Mouse (Mus musculus) embryonic facial prominence, embryonic 13.5 days (tissue): ENCODE measurements around the gene Pigu. TPM values are rescaled to one million over a fixed set of nuclear protein-coding genes. Genes with fewer than 3 reads are reported as not detected.

Experiments
- ATAC-seq: fragments of 200-750 bp; cut with Nextera tagmentation; 2 replicates; pipeline ENCODE4 v1.8.0; 2017; ENCODE audit warnings: low read depth; ENCODE audit not compliant: insufficient number of reproducible peaks, insufficient read depth, low FRiP score, low TSS enrichment
- H3K27ac ChIP-seq: fragments of 300-500 bp; sonication (generic); 2 replicates; pipeline ENCODE4 v1.5.1; 2015; ENCODE audit warnings: moderate library complexity, mild to moderate bottlenecking, inconsistent platforms
- H3K27me3 ChIP-seq: fragments of 300-500 bp; sonication (generic); 2 replicates; pipeline ENCODE4 v1.6.1; 2015; ENCODE audit warnings: mild to moderate bottlenecking, inconsistent platforms
- H3K36me3 ChIP-seq: fragments of 300-500 bp; sonication (generic); 2 replicates; pipeline ENCODE4 v1.6.1; 2015; ENCODE audit warnings: mild to moderate bottlenecking, inconsistent platforms
- H3K4me1 ChIP-seq: fragments of 300-500 bp; sonication (generic); 2 replicates; pipeline ENCODE4 v1.6.1; 2015; ENCODE audit warnings: inconsistent platforms
- H3K4me2 ChIP-seq: fragments of 300-500 bp; sonication (generic); 2 replicates; pipeline ENCODE4 v1.6.1; 2015; ENCODE audit warnings: moderate library complexity, mild to moderate bottlenecking, inconsistent platforms
- H3K4me3 ChIP-seq: fragments of 300-500 bp; sonication (generic); 2 replicates; pipeline ENCODE4 v1.5.1; 2015; ENCODE audit warnings: mild to moderate bottlenecking, inconsistent platforms
- H3K9ac ChIP-seq: fragments of 300-500 bp; sonication (generic); 2 replicates; pipeline ENCODE4 v1.6.1; 2015; ENCODE audit warnings: mild to moderate bottlenecking, inconsistent platforms
- H3K9me3 ChIP-seq: fragments of 300-500 bp; sonication (generic); 2 replicates; pipeline ENCODE4 v1.6.1; 2016; ENCODE audit warnings: inconsistent platforms
- WGBS: fragments of 180-500 bp; shearing (Covaris S2); methylation state at CpG from one replicate; pipeline ENCODE4 v1.1.7; 2015; ENCODE audit warnings: mixed read lengths; 5-methylcytosine and 5-hydroxymethylcytosine counted together
- polyA plus RNA-seq: library from polyadenylated mRNA; unstranded; fragments of >200 nt; fragmentation: Nextera tagmentation; extraction: Ambion mirVana; gene quantifications from 2 replicates; pipeline ENCODE4 v1.2.1, GENCODE M21; 2015

The Pigu gene
- polyA plus RNA-seq, 1 experiment from 2014 or later = 48.0 TPM

- peak; percentile 33; the same call in 1 of the 2 replicates for ATAC-seq
- Histone ChIP-seq H3K36me3 (no peaks in the 10 kb centered on the region; the same call in 1 of the 2 replicates), H3K4me1 (peaks cover 12% of the 10 kb centered on the region; the same call in 1 of the 2 replicates), H3K27me3 (no peaks in the 10 kb centered on the region), H3K27ac (peak overlapping the region; percentile 48; the same call in 1 of the 2 replicates), H3K9me3 (no peaks in the 10 kb centered on the region), H3K9ac (peak overlapping the region; percentile 62; the same call in 1 of the 2 replicates), H3K4me2 (peak overlapping the region; percentile 71), H3K4me3 (peak overlapping the region; percentile 90)
- 35% methylated on average over 14 of the region's 14 CpGs for WGBS
These were observed 613 bp upstream of the Pigu start for GRCm38 (mm10) chr2:155357686-155358399.

GRCm38 (mm10) chr2:155354402-155354801, 2.8 kb downstream of the Pigu start:
- Histone ChIP-seq H3K9ac (no peak overlapping the region), H3K27me3 (no peaks in the 10 kb centered on the region), H3K27ac (no peak overlapping the region), H3K4me3 (no peak overlapping the region), H3K4me2 (no peak overlapping the region), H3K36me3 (no peaks in the 10 kb centered on the region; the same call in 1 of the 2 replicates), H3K9me3 (no peaks in the 10 kb centered on the region), H3K4me1 (peaks cover 12% of the 10 kb centered on the region; the same call in 1 of the 2 replicates)
- no peak for ATAC-seq
- WGBS = 93% methylated on average over 3 of the region's 3 CpGs

- WGBS = 79% methylated on average over 1 of the region's 1 CpGs
- no peak overlapping the region for H3K27ac ChIP-seq
These were observed 10.6 kb downstream of the Pigu start for GRCm38 (mm10) chr2:155346670-155347069.

GRCm38 (mm10) chr2:155340166-155340565, 17.1 kb downstream of the Pigu start:
- no peak for ATAC-seq
- no peak overlapping the region for H3K9ac ChIP-seq
- H3K36me3 ChIP-seq = peaks cover 22% of the 10 kb centered on the region
- H3K27ac ChIP-seq = no peak overlapping the region
- no peaks in the 10 kb centered on the region for H3K27me3 ChIP-seq
- H3K9me3 ChIP-seq = no peaks in the 10 kb centered on the region
- no peak overlapping the region for H3K4me3 ChIP-seq
- no peak overlapping the region for H3K4me2 ChIP-seq
- no peaks in the 10 kb centered on the region for H3K4me1 ChIP-seq

More at GRCm38 (mm10) chr2:155346670-155347069, 10.6 kb downstream of the Pigu start:
- H3K4me2 ChIP-seq = no peak overlapping the region
- no peaks in the 10 kb centered on the region for H3K9me3 ChIP-seq
- no peak overlapping the region for H3K9ac ChIP-seq
- peaks cover 13% of the 10 kb centered on the region; the same call in 1 of the 2 replicates for H3K36me3 ChIP-seq
- no peak overlapping the region for H3K4me3 ChIP-seq
- no peaks in the 10 kb centered on the region for H3K27me3 ChIP-seq
- no peaks in the 10 kb centered on the region for H3K4me1 ChIP-seq
- ATAC-seq = no peak

GRCm38 (mm10) chr2:155336254-155336653, 21.0 kb downstream of the Pigu start:
- Histone ChIP-seq H3K27me3 (no peaks in the 10 kb centered on the region), H3K4me2 (no peak overlapping the region), H3K36me3 (peaks cover 45% of the 10 kb centered on the region), H3K9ac (no peak overlapping the region), H3K4me1 (no peaks in the 10 kb centered on the region), H3K27ac (no peak overlapping the region), H3K4me3 (no peak overlapping the region), H3K9me3 (no peaks in the 10 kb centered on the region)
- ATAC-seq = no peak
- 95% methylated on average over 3 of the region's 3 CpGs for WGBS

- Histone ChIP-seq H3K9me3 (no peaks in the 10 kb centered on the region), H3K4me2 (no peak overlapping the region), H3K36me3 (peaks cover 53% of the 10 kb centered on the region), H3K27me3 (no peaks in the 10 kb centered on the region), H3K9ac (no peak overlapping the region), H3K27ac (no peak overlapping the region), H3K4me1 (no peaks in the 10 kb centered on the region), H3K4me3 (no peak overlapping the region)
- no peak for ATAC-seq
- WGBS = 80% methylated on average over 1 of the region's 1 CpGs
These were observed 22.0 kb downstream of the Pigu start for GRCm38 (mm10) chr2:155335231-155335630.

GRCm38 (mm10) chr2:155333421-155333820, 23.8 kb downstream of the Pigu start:
- no peak overlapping the region for H3K27ac ChIP-seq
- H3K4me3 ChIP-seq = no peak overlapping the region
- no peaks in the 10 kb centered on the region for H3K27me3 ChIP-seq
- no peaks in the 10 kb centered on the region for H3K9me3 ChIP-seq
- no peaks in the 10 kb centered on the region for H3K4me1 ChIP-seq
- ATAC-seq = no peak
- WGBS = 92% methylated on average over 1 of the region's 1 CpGs
- peaks cover 62% of the 10 kb centered on the region for H3K36me3 ChIP-seq
- no peak overlapping the region for H3K9ac ChIP-seq
- H3K4me2 ChIP-seq = no peak overlapping the region

GRCm38 (mm10) chr2:155331351-155331750, 25.9 kb downstream of the Pigu start:
- Histone ChIP-seq H3K9me3 (no peaks in the 10 kb centered on the region), H3K4me3 (no peak overlapping the region), H3K27me3 (no peaks in the 10 kb centered on the region), H3K36me3 (peaks cover 74% of the 10 kb centered on the region), H3K4me1 (no peaks in the 10 kb centered on the region), H3K9ac (no peak overlapping the region), H3K4me2 (no peak overlapping the region), H3K27ac (no peak overlapping the region)
- WGBS = 84% methylated on average over 4 of the region's 4 CpGs
- no peak for ATAC-seq

- peaks cover 76% of the 10 kb centered on the region for H3K36me3 ChIP-seq
- H3K4me3 ChIP-seq = no peak overlapping the region
These were observed 26.4 kb downstream of the Pigu start for GRCm38 (mm10) chr2:155330811-155331210.

GRCm38 (mm10) chr2:155329707-155330106, 27.5 kb downstream of the Pigu start:
- H3K9ac ChIP-seq = no peak overlapping the region
- H3K27me3 ChIP-seq = no peaks in the 10 kb centered on the region
- no peak overlapping the region for H3K4me2 ChIP-seq
- H3K4me1 ChIP-seq = no peaks in the 10 kb centered on the region
- no peaks in the 10 kb centered on the region for H3K9me3 ChIP-seq
- no peak overlapping the region for H3K4me3 ChIP-seq
- WGBS = 87% methylated on average over 2 of the region's 2 CpGs
- no peak overlapping the region for H3K27ac ChIP-seq
- no peak for ATAC-seq
- H3K36me3 ChIP-seq = peaks cover 70% of the 10 kb centered on the region

More at GRCm38 (mm10) chr2:155330811-155331210, 26.4 kb downstream of the Pigu start:
- no peaks in the 10 kb centered on the region for H3K9me3 ChIP-seq
- H3K9ac ChIP-seq = no peak overlapping the region
- H3K4me2 ChIP-seq = no peak overlapping the region
- ATAC-seq = no peak
- no peak overlapping the region for H3K27ac ChIP-seq
- H3K4me1 ChIP-seq = no peaks in the 10 kb centered on the region
- WGBS = 92% methylated on average over 4 of the region's 4 CpGs
- H3K27me3 ChIP-seq = no peaks in the 10 kb centered on the region

GRCm38 (mm10) chr2:155328906-155329305, 28.3 kb downstream of the Pigu start:
- Histone ChIP-seq H3K27me3 (no peaks in the 10 kb centered on the region), H3K36me3 (peaks cover 63% of the 10 kb centered on the region)

GRCm38 (mm10) chr2:155327906-155328305, 29.3 kb downstream of the Pigu start:
- Histone ChIP-seq H3K9me3 (no peaks in the 10 kb centered on the region), H3K36me3 (peaks cover 55% of the 10 kb centered on the region), H3K9ac (no peak overlapping the region), H3K4me1 (no peaks in the 10 kb centered on the region), H3K4me3 (no peak overlapping the region), H3K27me3 (no peaks in the 10 kb centered on the region), H3K4me2 (no peak overlapping the region), H3K27ac (no peak overlapping the region)
- WGBS = 91% methylated on average over 5 of the region's 5 CpGs
- no peak for ATAC-seq

More at GRCm38 (mm10) chr2:155328906-155329305, 28.3 kb downstream of the Pigu start:
- no peak overlapping the region for H3K9ac ChIP-seq
- H3K27ac ChIP-seq = no peak overlapping the region
- no peak overlapping the region for H3K4me3 ChIP-seq
- no peak overlapping the region for H3K4me2 ChIP-seq
- ATAC-seq = no peak
- H3K4me1 ChIP-seq = no peaks in the 10 kb centered on the region
- no peaks in the 10 kb centered on the region for H3K9me3 ChIP-seq
